Mouse (Mus musculus) heart, adult 9 months (tissue): ENCODE measurements at regions not wholly inside any gene's neighbourhood (a gene's known extent, or its start where the extent isn't known, plus 50 kb on each side); places are given as distances from the start of the nearest gene placed in this dataset.

Experiments
- DNase-seq, 2 experiments: peaks; one replicate each; pipeline ENCODE4 v3.0.0; 2022; ENCODE audit warnings: low spot score in 2 of 2

DNA sequence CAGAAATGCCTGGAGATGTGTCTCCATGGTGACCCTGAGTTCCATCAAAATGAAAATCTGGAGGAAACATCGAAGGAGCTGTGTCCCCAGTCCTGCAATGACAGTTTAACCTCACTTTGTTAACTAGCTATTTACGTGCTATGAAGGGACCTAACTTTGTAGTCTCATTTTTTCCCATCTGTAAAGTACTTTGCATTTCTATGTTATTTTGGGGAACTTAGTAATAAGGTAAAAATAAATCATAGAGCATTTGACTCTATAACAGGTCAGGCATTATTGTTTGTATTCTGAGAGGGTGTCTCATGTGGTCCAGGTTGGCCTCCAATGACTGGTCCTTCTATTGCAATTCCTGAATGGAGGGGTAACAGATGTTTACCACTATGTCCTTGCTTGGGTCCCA lies 513.6 kb upstream of the Adgrl2 start:
- no peak for DNase-seq

- no peak for DNase-seq
These were observed 509.8 kb upstream of the Adgrl2 start for GRCm38 (mm10) chr3:149500130-149500529.

- no peak for DNase-seq
These were observed 508.4 kb upstream of the Adgrl2 start for GRCm38 (mm10) chr3:149498765-149499164.

GRCm38 (mm10) chr3:149496829-149497471 lies 506.6 kb upstream of the Adgrl2 start:
- DNase-seq = no peak

DNA sequence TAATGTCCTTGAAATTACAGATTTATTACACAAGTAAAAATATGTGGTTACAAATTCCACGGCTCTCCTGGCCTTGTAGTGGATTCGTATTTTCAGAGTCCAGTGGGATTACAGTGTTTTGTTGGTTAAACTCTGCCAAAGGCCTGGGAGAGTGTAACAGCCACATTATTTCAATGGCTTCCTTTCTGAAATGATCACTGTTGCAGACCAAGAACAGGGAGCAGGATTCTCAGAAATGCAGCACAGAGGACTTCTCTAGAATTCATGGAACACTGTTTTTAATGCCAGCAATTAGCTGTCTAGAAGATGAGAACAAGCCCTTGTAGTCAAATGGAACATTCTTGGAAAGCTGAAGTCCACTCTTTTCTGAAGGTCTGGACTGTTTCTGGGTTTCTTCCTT lies 505.8 kb upstream of the Adgrl2 start:
- no peak for DNase-seq

DNA sequence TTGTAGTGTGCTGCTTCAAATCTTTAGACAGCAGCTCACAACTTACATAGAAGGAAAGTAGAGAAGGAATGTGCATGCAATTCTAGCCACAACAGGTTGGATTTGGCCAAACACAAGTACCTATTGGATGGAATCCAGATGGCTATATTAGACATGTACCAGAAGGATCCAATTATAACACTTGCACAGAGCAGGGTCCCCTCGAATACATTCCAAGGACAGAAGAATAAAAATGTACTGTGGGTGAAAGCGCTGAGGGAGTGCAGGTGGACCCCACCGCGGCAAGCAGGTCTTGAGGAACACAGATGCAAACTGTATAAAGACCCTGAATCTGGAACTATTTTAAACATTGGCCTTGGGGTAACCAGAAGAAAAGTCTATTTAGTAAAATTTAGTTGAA lies 497.8 kb upstream of the Adgrl2 start:
- DNase-seq = no peak

GRCm38 (mm10) chr3:149485406-149485805 lies 495.1 kb upstream of the Adgrl2 start:
- no peak for DNase-seq

GRCm38 (mm10) chr3:149484319-149484718 lies 494.0 kb upstream of the Adgrl2 start:
- no peak for DNase-seq

- DNase-seq = no peak
These were observed 485.8 kb upstream of the Adgrl2 start for GRCm38 (mm10) chr3:149476151-149476550.

DNA sequence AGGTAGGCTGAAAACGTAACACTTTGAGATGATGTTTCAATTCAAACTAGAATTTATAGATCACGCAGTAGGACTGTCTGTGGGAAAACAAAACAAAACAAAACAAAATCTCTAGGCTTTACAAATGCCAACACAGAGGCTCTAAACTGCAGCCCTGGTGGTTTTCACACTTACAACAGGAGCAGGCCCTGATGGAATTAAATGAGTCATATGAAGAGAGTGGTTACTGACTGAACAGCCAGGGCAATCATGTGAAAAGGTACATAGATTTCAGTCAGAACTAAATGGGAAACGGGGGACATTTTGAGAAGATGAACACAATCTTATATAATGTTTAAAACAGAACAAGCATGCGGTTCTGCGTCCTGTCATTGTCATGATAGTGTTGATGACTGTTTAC lies 476.6 kb upstream of the Adgrl2 start:
- DNase-seq = no peak

DNA sequence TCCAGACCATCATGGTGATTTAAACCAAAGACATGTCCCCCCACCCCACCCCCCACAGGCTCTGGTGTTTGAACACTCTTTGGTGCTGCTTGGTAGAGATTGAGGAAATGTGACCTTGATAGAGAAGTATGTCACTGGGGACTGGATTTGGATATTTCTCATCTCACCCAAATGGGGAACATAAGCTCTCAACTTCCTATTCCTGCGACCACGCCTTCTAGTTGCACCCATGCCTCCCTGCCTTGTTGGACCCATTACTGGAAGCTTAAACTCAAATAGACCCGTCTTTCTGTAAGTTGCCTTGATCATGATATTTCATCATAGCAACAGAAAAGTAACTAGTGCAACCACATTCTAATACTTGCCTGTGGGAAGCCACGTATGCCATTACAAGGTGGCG lies 474.2 kb upstream of the Adgrl2 start:
- no peak for DNase-seq

DNA sequence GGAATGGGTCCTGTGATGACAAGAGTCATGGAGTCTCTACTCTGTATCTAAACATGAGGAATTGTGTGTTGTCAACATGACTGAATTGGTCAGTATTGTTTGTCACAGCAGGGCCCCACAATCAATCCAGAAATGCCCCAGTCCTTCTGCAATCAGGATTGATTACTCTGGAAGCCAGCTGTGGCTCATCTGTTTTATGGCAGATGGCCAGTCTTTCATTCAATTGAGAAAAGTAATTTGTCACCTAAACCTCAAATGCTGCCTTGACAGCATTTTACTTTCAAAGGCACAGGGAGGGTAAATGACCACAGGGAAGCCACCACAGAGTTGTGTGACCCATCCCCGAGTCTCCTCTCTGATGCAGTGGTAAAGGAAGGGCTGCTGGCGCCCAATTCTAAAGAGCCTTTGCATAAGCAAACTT lies 471.8 kb upstream of the Adgrl2 start:
- no peak for DNase-seq

- DNase-seq = no peak
These were observed 471.3 kb upstream of the Adgrl2 start for GRCm38 (mm10) chr3:149461613-149462012.

DNA sequence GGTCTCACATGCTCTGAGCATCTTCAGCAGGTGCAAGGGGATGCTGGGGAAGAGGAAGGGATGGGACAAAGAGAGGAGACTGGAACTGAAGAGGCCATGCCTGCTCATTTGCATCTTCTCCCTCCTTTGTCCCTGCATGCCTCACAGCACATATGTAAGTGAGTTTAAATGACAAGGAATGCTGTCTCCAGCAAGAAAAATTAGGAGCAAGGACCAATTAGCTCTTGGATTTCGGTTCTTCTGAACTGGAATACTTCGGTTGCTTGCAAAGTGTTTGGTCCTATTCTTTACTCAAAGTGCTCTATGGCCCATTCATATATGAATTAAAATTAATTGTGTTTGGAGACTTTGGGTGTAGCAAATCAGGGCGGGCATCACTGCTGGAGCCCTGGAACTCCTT lies 459.0 kb upstream of the Adgrl2 start:
- DNase-seq = no peak

GRCm38 (mm10) chr3:149445991-149446564 lies 455.7 kb upstream of the Adgrl2 start:
- DNase-seq = no peak

GRCm38 (mm10) chr3:149444854-149445577 lies 454.7 kb upstream of the Adgrl2 start:
- DNase-seq = peak in 1 of 2 experiments; percentile 43

- DNase-seq = no peak
These were observed 454.0 kb upstream of the Adgrl2 start for GRCm38 (mm10) chr3:149444377-149444776.

GRCm38 (mm10) chr3:149441227-149441626 lies 450.9 kb upstream of the Adgrl2 start:
- DNase-seq = no peak

GRCm38 (mm10) chr3:149437763-149438162 lies 447.4 kb upstream of the Adgrl2 start:
- DNase-seq = peak; percentile 6 to 19

GRCm38 (mm10) chr3:149436944-149437343 lies 446.6 kb upstream of the Adgrl2 start:
- DNase-seq = no peak

- DNase-seq = peak; percentile 12 to 25
These were observed 446.1 kb upstream of the Adgrl2 start for GRCm38 (mm10) chr3:149436420-149436819.

- DNase-seq = no peak
These were observed 441.4 kb upstream of the Adgrl2 start for GRCm38 (mm10) chr3:149431795-149432194.
